Mouse (Mus musculus): ENCODE data around the gene Six3. TPM values are rescaled to one million over a fixed set of nuclear protein-coding genes. Genes with fewer than 3 reads are reported as not detected.

Gene Six3
- polyA plus RNA-seq (2015; fragmentation: Nextera tagmentation; extraction: Ambion mirVana) = not detected in 2 replicates

GRCm38 (mm10) chr17:85613266-85613860 is at the start of gene Six3:
Gene Six3, plus strand, starts transcription at chr17:85613608.
- Histone ChIP-seq H3K9ac (ENCODE audit: low read depth, low read length) (no peak within 1 kb of the TSS), H3K4me3 (ENCODE audit: low read depth, low read length) (no peak within 1 kb of the TSS), H3K4me2 (ENCODE audit: low read depth, low read length) (no peak within 1 kb of the TSS), H3K27ac (ENCODE audit: low read length) (no peak within 1 kb of the TSS), H3K9me3 (replicated peaks; ENCODE audit: control insufficient read depth, low read length) (no peaks in the 10 kb centered on the region), H3K36me3 (ENCODE audit: control insufficient read depth, insufficient read depth) (no peaks in the 10 kb centered on the region), H3K27me3 (ENCODE audit: control insufficient read depth, insufficient read depth, low read depth, low read length) (peaks cover 100% of the 10 kb centered on the region), H3K4me1 (ENCODE audit: control insufficient read depth, low read depth, low read length) (no peaks in the 10 kb centered on the region)
- WGBS (ENCODE audit: insufficient replicate concordance) = under 1% methylated on average over 27 of the region's 30 CpGs
- no peak for ATAC-seq (ENCODE audit: low read depth)

GRCm38 (mm10) chr17:85564107-85564506 is 49.3 kb upstream of the Six3 start:
- ATAC-seq (ENCODE audit: low read depth) = no peak
- H3K9me3 ChIP-seq (replicated peaks; ENCODE audit: control insufficient read depth, low read length) = no peaks in the 10 kb centered on the region
- H3K27me3 ChIP-seq (ENCODE audit: control insufficient read depth, insufficient read depth, low read depth, low read length) = no peaks in the 10 kb centered on the region; the same call in 1 of the 2 replicates
- H3K4me2 ChIP-seq (ENCODE audit: low read depth, low read length) = no peak overlapping the region
- no peak overlapping the region for H3K4me3 ChIP-seq (ENCODE audit: low read depth, low read length)
- H3K27ac ChIP-seq (ENCODE audit: low read length) = no peak overlapping the region
- no peaks in the 10 kb centered on the region for H3K4me1 ChIP-seq (ENCODE audit: control insufficient read depth, low read depth, low read length)
- H3K9ac ChIP-seq (ENCODE audit: low read depth, low read length) = no peak overlapping the region
- H3K36me3 ChIP-seq (ENCODE audit: control insufficient read depth, insufficient read depth) = no peaks in the 10 kb centered on the region
- 35% methylated on average over 7 of the region's 7 CpGs for WGBS (ENCODE audit: insufficient replicate concordance)

DNA sequence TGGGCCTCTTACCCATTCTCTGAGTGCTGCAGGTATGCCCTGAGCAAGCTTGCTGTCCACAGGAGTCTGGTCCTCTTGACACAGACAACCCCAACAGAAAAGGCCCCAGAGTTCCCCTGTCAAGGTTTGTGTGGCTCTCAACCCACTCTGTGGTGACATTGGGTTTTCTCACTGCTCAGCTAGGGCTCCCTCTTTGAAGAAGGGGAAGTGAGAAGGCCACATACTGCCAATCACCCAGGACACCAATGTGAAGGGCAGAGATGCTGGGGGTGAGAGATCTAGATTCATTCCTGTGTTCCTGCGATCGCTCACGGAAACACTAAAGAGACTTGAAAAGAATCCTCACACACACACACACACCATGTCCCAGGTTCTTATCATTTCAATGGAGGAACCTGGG is 39.4 kb upstream of the Six3 start:
- Histone ChIP-seq H3K36me3 (ENCODE audit: control insufficient read depth, insufficient read depth) (no peaks in the 10 kb centered on the region), H3K9me3 (replicated peaks; ENCODE audit: control insufficient read depth, low read length) (no peaks in the 10 kb centered on the region), H3K4me2 (ENCODE audit: low read depth, low read length) (no peak overlapping the region), H3K4me3 (ENCODE audit: low read depth, low read length) (no peak overlapping the region), H3K27me3 (ENCODE audit: control insufficient read depth, insufficient read depth, low read depth, low read length) (no peaks in the 10 kb centered on the region), H3K27ac (ENCODE audit: low read length) (no peak overlapping the region), H3K4me1 (ENCODE audit: control insufficient read depth, low read depth, low read length) (no peaks in the 10 kb centered on the region), H3K9ac (ENCODE audit: low read depth, low read length) (no peak overlapping the region)
- whole genome bisulfite sequencing (ENCODE audit: insufficient replicate concordance) = 64% methylated on average over 3 of the region's 3 CpGs
- ATAC-seq (ENCODE audit: low read depth) = no peak

DNA sequence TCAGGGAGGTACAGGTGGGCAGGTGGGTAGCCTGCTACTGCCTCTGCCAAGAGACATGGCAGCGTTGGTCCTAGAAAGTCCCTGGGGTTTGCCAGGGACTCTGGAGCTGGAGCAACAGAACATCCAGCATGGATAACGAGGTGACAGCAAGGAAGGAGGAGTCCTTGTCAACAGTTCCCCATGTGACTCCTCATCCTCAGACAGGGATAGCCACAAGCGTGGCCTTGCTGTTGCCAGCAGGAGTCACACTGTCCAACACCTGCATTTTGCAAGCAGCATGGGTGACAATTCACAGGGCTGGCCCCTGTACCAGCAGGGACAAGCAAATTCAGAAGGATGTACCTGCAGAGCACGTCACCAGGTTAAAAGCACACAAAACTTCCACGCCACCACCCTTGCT is 35.1 kb upstream of the Six3 start:
- no peak overlapping the region for H3K27ac ChIP-seq (ENCODE audit: low read length)
- no peak overlapping the region for H3K9ac ChIP-seq (ENCODE audit: low read depth, low read length)
- H3K4me2 ChIP-seq (ENCODE audit: low read depth, low read length) = no peak overlapping the region
- no peak overlapping the region for H3K4me3 ChIP-seq (ENCODE audit: low read depth, low read length)
- WGBS (ENCODE audit: insufficient replicate concordance) = 44% methylated on average over 5 of the region's 5 CpGs
- no peaks in the 10 kb centered on the region for H3K4me1 ChIP-seq (ENCODE audit: control insufficient read depth, low read depth, low read length)
- no peaks in the 10 kb centered on the region for H3K36me3 ChIP-seq (ENCODE audit: control insufficient read depth, insufficient read depth)
- H3K27me3 ChIP-seq (ENCODE audit: control insufficient read depth, insufficient read depth, low read depth, low read length) = no peaks in the 10 kb centered on the region
- no peak for ATAC-seq (ENCODE audit: low read depth)
- no peaks in the 10 kb centered on the region for H3K9me3 ChIP-seq (replicated peaks; ENCODE audit: control insufficient read depth, low read length)

DNA sequence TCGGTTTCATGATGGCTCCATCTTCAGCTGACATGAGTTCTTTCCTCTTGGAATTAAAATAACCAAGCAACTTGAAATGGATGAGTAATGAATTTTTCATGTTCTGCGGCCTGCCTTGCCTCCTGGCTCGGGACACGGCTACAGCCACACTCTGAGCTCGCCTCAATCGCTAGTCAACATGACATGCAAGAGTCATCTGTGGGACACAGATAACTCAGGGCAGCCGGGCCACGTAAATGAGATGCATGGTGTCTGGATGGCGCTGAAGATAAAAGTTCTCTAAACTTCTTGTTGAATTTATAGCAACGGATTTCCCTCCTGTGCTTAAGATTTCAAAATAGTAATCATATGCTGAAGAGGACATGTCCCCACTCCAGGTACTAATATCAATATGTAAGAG is 34.1 kb upstream of the Six3 start:
- no peaks in the 10 kb centered on the region for H3K27me3 ChIP-seq (ENCODE audit: control insufficient read depth, insufficient read depth, low read depth, low read length)
- no peak overlapping the region for H3K27ac ChIP-seq (ENCODE audit: low read length)
- H3K36me3 ChIP-seq (ENCODE audit: control insufficient read depth, insufficient read depth) = no peaks in the 10 kb centered on the region
- no peak overlapping the region for H3K4me3 ChIP-seq (ENCODE audit: low read depth, low read length)
- no peak overlapping the region for H3K4me2 ChIP-seq (ENCODE audit: low read depth, low read length)
- no peaks in the 10 kb centered on the region for H3K9me3 ChIP-seq (replicated peaks; ENCODE audit: control insufficient read depth, low read length)
- ATAC-seq (ENCODE audit: low read depth) = peak; percentile 59; the same call in 1 of the 2 replicates
- no peaks in the 10 kb centered on the region for H3K4me1 ChIP-seq (ENCODE audit: control insufficient read depth, low read depth, low read length)
- WGBS (ENCODE audit: insufficient replicate concordance) = 50% methylated on average over 10 of the region's 10 CpGs
- H3K9ac ChIP-seq (ENCODE audit: low read depth, low read length) = no peak overlapping the region

GRCm38 (mm10) chr17:85580221-85580620 is 33.2 kb upstream of the Six3 start:
- Histone ChIP-seq H3K9me3 (replicated peaks; ENCODE audit: control insufficient read depth, low read length) (no peaks in the 10 kb centered on the region), H3K4me1 (ENCODE audit: control insufficient read depth, low read depth, low read length) (no peaks in the 10 kb centered on the region), H3K36me3 (ENCODE audit: control insufficient read depth, insufficient read depth) (no peaks in the 10 kb centered on the region), H3K27me3 (ENCODE audit: control insufficient read depth, insufficient read depth, low read depth, low read length) (no peaks in the 10 kb centered on the region), H3K27ac (ENCODE audit: low read length) (no peak overlapping the region), H3K4me3 (ENCODE audit: low read depth, low read length) (no peak overlapping the region), H3K4me2 (ENCODE audit: low read depth, low read length) (no peak overlapping the region), H3K9ac (ENCODE audit: low read depth, low read length) (no peak overlapping the region)
- WGBS (ENCODE audit: insufficient replicate concordance) = 66% methylated on average over 6 of the region's 6 CpGs
- ATAC-seq (ENCODE audit: low read depth) = no peak

DNA sequence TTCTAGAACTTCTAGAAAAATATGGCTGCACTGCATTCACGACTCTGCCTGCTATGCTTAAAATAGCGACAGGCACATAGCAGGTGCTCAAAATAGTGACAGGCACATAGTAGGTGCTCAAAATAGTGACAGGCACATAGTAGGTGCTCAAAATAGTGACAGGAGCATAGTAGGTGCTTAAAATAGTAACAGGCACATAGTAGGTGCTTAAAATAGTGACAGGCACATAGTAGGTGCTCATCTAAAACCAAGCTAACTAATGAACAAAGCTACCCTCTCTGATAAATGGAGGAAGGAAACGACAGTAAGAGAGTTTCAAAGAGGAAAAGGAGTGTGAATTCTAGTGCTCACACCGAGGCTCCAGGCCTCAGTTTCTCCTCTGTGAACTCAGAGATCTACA is 29.2 kb upstream of the Six3 start:
- no peaks in the 10 kb centered on the region for H3K9me3 ChIP-seq (replicated peaks; ENCODE audit: control insufficient read depth, low read length)
- ATAC-seq (ENCODE audit: low read depth) = no peak
- 55% methylated on average over 4 of the region's 4 CpGs for WGBS (ENCODE audit: insufficient replicate concordance)

DNA sequence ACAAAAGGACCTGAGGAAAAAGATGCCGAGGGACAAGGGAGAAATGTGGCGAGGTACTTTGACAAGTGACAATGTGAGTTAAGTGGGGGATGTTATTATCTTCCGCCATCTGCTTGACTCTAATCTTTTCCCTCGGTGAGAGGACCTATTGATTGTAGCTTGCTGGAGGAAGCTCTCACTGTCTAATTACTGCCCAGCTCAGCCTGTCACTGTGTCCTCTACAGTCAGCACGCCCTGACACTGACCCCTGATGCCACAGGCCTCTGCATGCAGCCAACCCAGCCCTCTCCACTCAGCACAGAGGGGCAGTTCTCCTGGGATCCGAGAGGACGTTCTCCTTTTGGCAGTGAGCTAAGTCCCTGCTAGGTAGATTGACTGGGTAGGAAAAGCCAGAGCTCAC is 28.8 kb upstream of the Six3 start:
- Histone ChIP-seq H3K4me3 (ENCODE audit: low read depth, low read length) (no peak overlapping the region), H3K9ac (ENCODE audit: low read depth, low read length) (no peak overlapping the region)
- WGBS (ENCODE audit: insufficient replicate concordance) = 52% methylated on average over 7 of the region's 7 CpGs

More for the DNA sequence above, 29.2 kb upstream of the Six3 start:
- Histone ChIP-seq H3K4me2 (ENCODE audit: low read depth, low read length) (no peak overlapping the region), H3K9ac (ENCODE audit: low read depth, low read length) (no peak overlapping the region), H3K36me3 (ENCODE audit: control insufficient read depth, insufficient read depth) (no peaks in the 10 kb centered on the region), H3K27ac (ENCODE audit: low read length) (no peak overlapping the region), H3K4me1 (ENCODE audit: control insufficient read depth, low read depth, low read length) (no peaks in the 10 kb centered on the region), H3K27me3 (ENCODE audit: control insufficient read depth, insufficient read depth, low read depth, low read length) (no peaks in the 10 kb centered on the region), H3K4me3 (ENCODE audit: low read depth, low read length) (no peak overlapping the region)

GRCm38 (mm10) chr17:85585779-85586178 is 27.6 kb upstream of the Six3 start:
- Histone ChIP-seq H3K9ac (ENCODE audit: low read depth, low read length) (no peak overlapping the region), H3K9me3 (replicated peaks; ENCODE audit: control insufficient read depth, low read length) (no peaks in the 10 kb centered on the region), H3K27ac (ENCODE audit: low read length) (no peak overlapping the region), H3K4me3 (ENCODE audit: low read depth, low read length) (no peak overlapping the region), H3K4me1 (ENCODE audit: control insufficient read depth, low read depth, low read length) (no peaks in the 10 kb centered on the region), H3K4me2 (ENCODE audit: low read depth, low read length) (no peak overlapping the region), H3K36me3 (ENCODE audit: control insufficient read depth, insufficient read depth) (no peaks in the 10 kb centered on the region), H3K27me3 (ENCODE audit: control insufficient read depth, insufficient read depth, low read depth, low read length) (no peaks in the 10 kb centered on the region)
- ATAC-seq (ENCODE audit: low read depth) = peak; percentile 47
- WGBS (ENCODE audit: insufficient replicate concordance) = 60% methylated on average over 5 of the region's 5 CpGs

More for the DNA sequence above, 28.8 kb upstream of the Six3 start:
- H3K4me1 ChIP-seq (ENCODE audit: control insufficient read depth, low read depth, low read length) = no peaks in the 10 kb centered on the region
- H3K27ac ChIP-seq (ENCODE audit: low read length) = no peak overlapping the region
- H3K4me2 ChIP-seq (ENCODE audit: low read depth, low read length) = no peak overlapping the region
- no peak for ATAC-seq (ENCODE audit: low read depth)
- no peaks in the 10 kb centered on the region for H3K27me3 ChIP-seq (ENCODE audit: control insufficient read depth, insufficient read depth, low read depth, low read length)
- H3K9me3 ChIP-seq (replicated peaks; ENCODE audit: control insufficient read depth, low read length) = no peaks in the 10 kb centered on the region
- H3K36me3 ChIP-seq (ENCODE audit: control insufficient read depth, insufficient read depth) = no peaks in the 10 kb centered on the region

Measured in liver, embryonic 16.5 days (tissue).